Mouse (Mus musculus) erythroblast, embryonic 14.5 days (primary cell): Measurements from ENCODE around the gene Tmem30c. TPM values are rescaled to one million over a fixed set of nuclear protein-coding genes. Genes with fewer than 3 reads are reported as not detected.

Source experiments
- H3K27me3 ChIP-seq: 2 replicates; pipeline ENCODE4 v1.6.1; 2012; ENCODE audit warnings: inconsistent platforms; ENCODE audit not compliant: control insufficient read depth
- H3K36me3 ChIP-seq: 2 replicates; pipeline ENCODE4 v1.6.1; 2012; ENCODE audit warnings: mild to moderate bottlenecking, inconsistent platforms; ENCODE audit not compliant: control insufficient read depth
- H3K4me1 ChIP-seq: 2 replicates; pipeline ENCODE4 v1.6.1; 2012; ENCODE audit warnings: inconsistent platforms; ENCODE audit not compliant: control insufficient read depth
- H3K4me3 ChIP-seq: replicated peaks from 2 replicates; pipeline ENCODE3; 2012; ENCODE audit warnings: moderate library complexity, mild to moderate bottlenecking, inconsistent platforms
- H3K9me3 ChIP-seq: 2 replicates; pipeline ENCODE4 v1.6.1; 2012; ENCODE audit warnings: low read length, inconsistent platforms, mixed read lengths; ENCODE audit not compliant: control insufficient read depth
- GATA1 ChIP-seq: IDR thresholded peaks from 2 replicates; pipeline ENCODE4 v1.6.1; 2012; ENCODE audit warnings: low read length, inconsistent platforms, mixed read lengths
- TAL1 ChIP-seq: IDR thresholded peaks from 3 replicates; pipeline ENCODE4 v1.6.1; 2012; ENCODE audit warnings: low read length, inconsistent platforms, mixed read lengths
- polyA plus RNA-seq: library from polyadenylated mRNA; stranded (reverse); fragments of >175 nt; gene quantifications from 2 replicates; pipeline ENCODE4 v1.2.3, GENCODE M21; 2012

Gene Tmem30c
- polyA plus RNA-seq, 1 experiment = not detected

DNA sequence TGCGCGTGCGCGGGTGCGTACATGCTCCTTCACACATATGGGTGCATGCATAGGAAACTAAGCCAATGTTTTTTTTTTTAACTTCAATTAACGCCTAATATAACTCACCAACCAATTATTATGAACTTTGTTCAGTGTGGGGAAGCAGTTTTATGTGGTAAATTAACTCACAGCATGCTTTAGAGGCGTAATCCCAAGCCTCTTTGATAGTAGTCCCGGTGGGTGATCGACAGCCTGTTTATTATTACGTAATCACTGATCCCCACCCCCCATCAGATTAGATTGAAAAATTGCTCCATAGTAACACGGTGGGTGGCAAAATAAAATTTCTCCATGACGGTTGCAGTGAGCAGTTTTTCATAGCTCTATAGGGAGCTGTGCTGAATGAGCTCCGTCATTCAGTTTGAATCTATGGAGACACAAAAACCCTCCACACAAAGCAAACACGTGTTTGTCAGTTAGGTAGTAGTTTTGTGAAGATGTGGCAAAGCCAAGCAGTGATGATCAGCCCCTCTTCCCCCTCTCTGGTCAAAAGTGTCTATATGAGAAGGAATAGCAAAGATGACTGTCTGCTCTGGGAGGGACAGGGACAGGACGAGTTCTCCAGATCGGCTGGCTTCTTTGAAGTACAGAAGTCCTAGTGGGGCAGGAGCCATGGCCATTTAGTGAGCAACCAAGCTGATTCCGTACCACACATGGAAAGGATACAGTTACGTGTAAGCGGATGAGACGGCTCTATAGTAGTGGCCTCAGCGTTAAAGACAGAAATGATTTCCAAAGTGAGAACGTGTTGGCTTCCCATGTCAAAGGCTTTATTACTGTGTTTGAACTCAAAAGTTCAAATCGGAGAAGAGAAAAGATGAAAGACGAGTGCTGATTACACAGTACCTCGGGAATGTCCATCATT is 10.4 kb upstream of the Tmem30c start:
- TF ChIP-seq GATA1 (no peak), TAL1 (no peak)
- Histone ChIP-seq H3K27me3 (no peaks in the 10 kb centered on the region), H3K4me1 (no peaks in the 10 kb centered on the region), H3K9me3 (no peaks in the 10 kb centered on the region), H3K36me3 (no peaks in the 10 kb centered on the region), H3K4me3 (no peak overlapping the region)

DNA sequence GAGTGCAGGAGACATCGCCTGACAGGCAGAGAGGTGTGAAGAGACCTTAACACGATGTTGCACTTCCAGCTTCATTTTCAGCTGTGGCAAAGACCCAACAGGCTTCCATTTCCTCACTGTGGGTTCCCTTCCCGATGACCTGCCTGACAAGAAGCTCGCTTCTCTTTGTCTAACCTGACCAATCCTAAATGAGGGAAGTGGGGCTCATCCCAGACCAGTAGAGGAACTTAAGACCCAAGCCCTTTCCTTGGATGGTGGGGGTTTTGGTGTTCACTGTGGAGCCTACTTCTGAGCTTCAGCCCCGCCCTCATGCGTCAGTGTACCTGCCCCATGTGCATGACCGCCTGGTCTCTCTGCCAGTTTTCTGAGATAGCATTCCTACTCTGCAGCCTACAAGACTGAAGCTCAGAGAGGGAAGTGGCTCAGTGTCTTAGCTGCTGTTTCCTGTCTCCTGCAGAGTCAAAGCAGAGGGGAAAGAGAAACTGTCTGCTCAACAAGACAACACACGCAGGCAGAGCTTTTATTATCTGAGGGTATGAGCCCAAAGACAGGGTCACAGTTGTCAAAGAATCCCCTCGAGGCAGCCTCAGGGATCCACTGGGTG is 8.9 kb upstream of the Tmem30c start:
- H3K4me3 ChIP-seq = no peak overlapping the region
- no peaks in the 10 kb centered on the region for H3K4me1 ChIP-seq
- no peaks in the 10 kb centered on the region for H3K27me3 ChIP-seq
- H3K9me3 ChIP-seq = no peaks in the 10 kb centered on the region
- TF ChIP-seq TAL1 (no peak), GATA1 (no peak)
- H3K36me3 ChIP-seq = no peaks in the 10 kb centered on the region

DNA sequence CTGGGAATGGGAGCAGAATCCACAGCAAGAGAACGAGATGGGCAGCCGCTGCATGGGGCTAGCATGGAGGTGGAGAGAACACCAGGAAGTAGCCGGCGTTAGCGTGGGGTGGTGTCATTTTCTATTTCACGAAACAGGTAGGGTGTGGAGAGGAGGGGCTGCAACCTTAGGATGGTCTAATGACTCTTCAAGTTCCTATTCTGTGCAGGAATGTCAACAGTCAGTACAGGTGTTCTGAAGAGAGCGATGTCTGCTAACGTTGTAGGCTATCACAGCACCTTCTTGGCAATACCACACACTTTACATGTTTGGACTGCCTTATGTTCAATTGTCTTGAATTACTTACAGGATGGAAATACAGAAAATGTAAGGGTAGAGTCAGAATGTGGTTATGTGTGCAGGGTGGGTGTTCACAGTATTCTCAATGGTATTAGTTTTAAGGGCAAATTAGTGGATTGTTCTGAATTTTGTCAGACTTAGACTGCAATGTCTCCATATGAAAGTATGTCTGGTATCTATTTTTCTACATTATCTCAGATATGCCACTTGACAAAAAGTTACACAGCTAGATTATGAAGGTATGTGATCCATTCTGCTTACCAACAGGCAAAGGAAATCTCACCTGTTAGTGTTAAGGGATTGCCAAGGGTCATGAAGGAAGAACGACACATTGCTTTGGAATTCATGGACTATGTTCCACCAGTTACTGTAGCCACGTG is 2.7 kb upstream of the Tmem30c start:
- H3K4me1 ChIP-seq = no peaks in the 10 kb centered on the region
- H3K27me3 ChIP-seq = no peaks in the 10 kb centered on the region
- H3K36me3 ChIP-seq = no peaks in the 10 kb centered on the region
- TF ChIP-seq GATA1 (no peak), TAL1 (no peak)
- H3K9me3 ChIP-seq = no peaks in the 10 kb centered on the region
- no peak overlapping the region for H3K4me3 ChIP-seq

DNA sequence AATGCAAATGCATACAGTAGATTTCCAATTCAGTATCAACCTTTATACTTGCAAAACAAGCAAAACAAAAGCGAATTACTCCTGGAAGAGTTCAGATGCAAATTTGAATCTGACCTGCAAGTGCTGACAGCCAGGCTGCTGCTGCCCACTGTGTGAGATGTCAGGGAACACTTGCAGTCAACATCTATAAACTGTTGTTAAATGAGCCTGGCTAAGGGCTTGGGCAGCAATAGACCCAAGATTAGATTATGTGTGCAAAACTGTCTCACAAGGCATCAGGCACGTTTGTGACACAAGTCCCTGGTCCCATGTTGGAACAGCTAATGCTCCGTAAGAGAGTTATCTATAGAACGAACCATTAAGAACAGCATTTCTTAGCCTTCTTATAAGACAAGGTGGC is 369 bp downstream of the Tmem30c start:
- no peaks in the 10 kb centered on the region for H3K27me3 ChIP-seq
- TF ChIP-seq TAL1 (no peak), GATA1 (no peak)
- no peaks in the 10 kb centered on the region for H3K36me3 ChIP-seq
- no peak overlapping the region for H3K4me3 ChIP-seq
- H3K9me3 ChIP-seq = no peaks in the 10 kb centered on the region
- no peaks in the 10 kb centered on the region for H3K4me1 ChIP-seq

DNA sequence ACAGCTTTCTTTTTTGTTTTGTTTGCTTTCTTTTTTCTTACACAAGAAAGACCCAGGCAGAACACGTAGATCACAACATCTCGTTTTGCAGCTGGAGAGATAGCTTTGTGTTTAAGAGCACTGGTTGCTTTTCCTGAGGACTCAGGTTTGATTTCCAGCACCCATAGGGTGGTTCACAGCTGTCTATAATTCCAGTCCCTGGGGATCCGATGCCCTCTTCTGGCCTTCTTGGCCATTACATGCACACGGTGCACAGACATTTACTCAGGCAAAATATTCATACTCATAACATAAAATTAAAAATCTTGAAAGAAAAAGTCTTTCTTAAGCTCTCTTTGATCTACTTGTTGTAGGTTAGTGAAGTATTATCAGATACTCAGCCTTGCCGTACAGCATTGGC is 969 bp downstream of the Tmem30c start:
- no peak for TF ChIP-seq GATA1
- Histone ChIP-seq H3K36me3 (no peaks in the 10 kb centered on the region), H3K4me1 (no peaks in the 10 kb centered on the region), H3K27me3 (no peaks in the 10 kb centered on the region), H3K4me3 (no peak overlapping the region), H3K9me3 (no peaks in the 10 kb centered on the region)

DNA sequence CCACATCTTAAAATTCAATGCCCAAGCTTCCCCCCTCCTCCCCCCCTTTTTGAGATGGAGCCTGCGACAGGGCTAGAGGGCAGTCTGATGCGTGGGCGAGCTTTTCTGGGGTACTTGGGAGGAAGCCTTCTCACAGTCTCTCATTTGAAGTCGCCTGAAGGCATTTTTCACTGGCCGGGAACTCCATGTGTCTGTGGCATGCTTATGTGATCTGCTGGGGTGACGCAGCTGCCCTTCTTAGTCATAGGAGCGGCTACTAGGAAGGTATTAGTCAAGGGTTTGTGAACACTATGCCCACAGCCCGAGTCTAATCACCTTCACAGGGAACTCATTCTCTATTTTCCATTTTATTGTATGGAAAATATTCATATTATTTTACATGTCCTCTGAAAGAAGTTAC is 11.2 kb downstream of the Tmem30c start:
- TF ChIP-seq GATA1 (no peak), TAL1 (no peak)
- no peaks in the 10 kb centered on the region for H3K4me1 ChIP-seq
- no peaks in the 10 kb centered on the region for H3K36me3 ChIP-seq

DNA sequence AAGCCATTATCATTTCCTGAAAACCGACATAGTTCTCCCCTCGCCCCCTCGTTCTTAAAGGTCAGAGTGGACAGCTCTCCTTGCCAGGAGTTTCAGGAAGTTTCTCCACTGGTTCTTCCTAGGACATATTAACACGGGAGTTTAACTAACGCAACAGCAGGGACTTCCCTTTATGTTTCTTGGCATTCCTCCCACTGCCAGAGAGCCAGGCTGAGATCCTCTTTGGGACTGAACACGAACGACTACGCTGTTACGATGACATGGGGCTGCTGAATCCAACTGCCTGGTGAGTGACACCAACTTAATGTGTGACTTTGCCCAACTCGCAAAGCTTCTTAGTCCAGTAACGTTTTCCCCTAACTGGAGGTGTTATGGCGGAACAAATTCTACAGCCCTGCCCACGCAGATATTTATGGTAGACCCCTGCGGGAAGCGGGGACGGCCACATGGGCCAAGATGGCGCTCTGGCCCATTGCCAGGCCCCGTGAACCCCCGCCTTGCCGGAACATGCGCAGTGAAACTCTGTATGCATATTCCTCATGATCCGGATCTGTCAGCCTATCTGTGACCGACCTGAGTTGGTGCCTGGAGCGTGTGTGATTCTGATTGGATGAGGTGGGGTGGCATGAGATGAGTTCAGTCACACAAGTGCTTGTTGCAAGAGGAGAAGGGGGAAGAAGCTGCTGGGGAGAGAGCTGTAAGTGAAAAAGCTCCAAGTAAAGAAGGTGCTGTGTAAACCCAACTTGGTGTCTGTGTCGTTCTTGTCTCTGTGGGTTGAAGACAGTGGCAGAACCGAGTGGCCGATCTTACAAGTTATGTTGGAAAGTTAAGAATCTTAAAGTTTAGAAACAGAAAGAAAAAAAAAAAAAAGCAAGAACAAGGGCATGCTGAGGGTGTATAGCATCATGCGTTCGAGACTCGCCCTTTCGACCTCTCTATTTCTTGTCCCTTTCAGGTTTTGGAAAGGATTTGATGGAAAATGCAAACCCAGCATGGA is 12.1 kb downstream of the Tmem30c start:
- TF ChIP-seq GATA1 (no peak), TAL1 (no peak)
- Histone ChIP-seq H3K4me1 (no peaks in the 10 kb centered on the region), H3K27me3 (no peaks in the 10 kb centered on the region), H3K36me3 (no peaks in the 10 kb centered on the region), H3K9me3 (no peaks in the 10 kb centered on the region), H3K4me3 (no peak overlapping the region)

More for the DNA sequence above, 11.2 kb downstream of the Tmem30c start:
- Histone ChIP-seq H3K4me3 (no peak overlapping the region), H3K27me3 (no peaks in the 10 kb centered on the region), H3K9me3 (no peaks in the 10 kb centered on the region)

DNA sequence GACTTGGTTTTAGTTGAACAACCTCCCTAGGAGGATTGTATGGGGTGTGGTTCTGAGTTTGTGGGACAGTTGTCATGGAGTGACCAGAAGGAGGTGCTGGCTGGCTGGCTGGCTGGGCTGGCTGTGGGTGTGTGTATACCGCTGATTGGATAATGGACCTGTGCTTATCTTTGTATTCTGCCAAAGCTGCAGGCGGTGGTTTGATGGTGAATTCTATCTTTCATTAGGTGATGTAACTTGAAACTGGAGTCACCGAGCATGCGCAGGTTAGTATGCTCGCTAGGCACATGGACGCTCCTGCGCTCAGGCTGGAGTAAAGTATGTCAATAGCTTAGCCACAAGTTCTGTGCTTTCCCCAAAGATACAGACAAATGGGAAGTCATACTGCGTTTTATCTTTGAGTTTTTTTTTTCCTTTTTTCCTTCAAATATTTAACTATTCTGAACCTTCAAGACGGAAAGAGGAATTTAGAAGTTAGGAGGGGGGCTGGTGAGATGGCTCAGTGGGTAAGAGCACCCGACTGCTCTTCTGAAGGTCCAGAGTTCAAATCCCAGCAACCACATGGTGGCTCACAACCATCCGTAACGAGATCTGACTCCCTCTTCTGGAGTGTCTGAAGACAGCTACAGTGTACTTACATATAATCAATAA is 13.6 kb downstream of the Tmem30c start:
- Histone ChIP-seq H3K36me3 (no peaks in the 10 kb centered on the region), H3K4me3 (no peak overlapping the region)

More for the DNA sequence above, 13.6 kb downstream of the Tmem30c start:
- no peaks in the 10 kb centered on the region for H3K27me3 ChIP-seq
- no peak for TF ChIP-seq TAL1
- TF ChIP-seq GATA1 = no peak
- H3K4me1 ChIP-seq = no peaks in the 10 kb centered on the region
- H3K9me3 ChIP-seq = no peaks in the 10 kb centered on the region
